Mouse (Mus musculus) adrenal gland, postnatal 36 days (tissue): ENCODE results near the gene Nemf. TPM values are rescaled to one million over a fixed set of nuclear protein-coding genes. Genes with fewer than 3 reads are reported as not detected.
A peak's percentile ranks its signal among the peaks of the same experiment; 100 is the strongest.

Experiments used
- DNase-seq, 2 experiments: peaks; one replicate each; pipeline ENCODE4 v3.0.0; 2021; ENCODE audit warnings: mixed read lengths in 1 of 2
- total RNA-seq, 2 experiments: library from RNA; stranded (reverse); gene quantifications; 2 replicates each; pipeline ENCODE4 v1.2.3; 2021

Nemf gene
- total RNA-seq, 2 experiments from 2014 or later = 43.7 to 45.6 TPM

DNA sequence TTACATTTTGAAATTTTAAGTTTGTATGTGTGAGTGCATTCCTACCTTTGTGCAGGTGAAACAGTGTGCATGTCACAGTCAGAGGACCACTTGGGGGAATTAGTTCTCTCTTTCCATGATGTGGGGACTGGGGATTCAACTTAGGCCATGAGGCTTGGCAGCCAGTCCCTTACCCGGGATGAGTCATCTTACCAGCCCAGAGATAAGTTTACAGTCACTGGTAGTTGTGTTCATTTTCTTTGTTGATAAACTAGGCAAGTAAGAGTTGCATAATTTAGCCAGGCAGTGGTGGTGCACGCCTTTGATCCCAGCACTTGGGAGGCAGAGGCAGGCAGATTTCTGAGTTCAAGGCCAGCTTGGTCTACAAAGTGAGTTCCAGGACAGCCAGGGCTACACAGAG lies 52.9 kb downstream of the Nemf start:
- DNase-seq = peak; percentile 20 to 30

DNA sequence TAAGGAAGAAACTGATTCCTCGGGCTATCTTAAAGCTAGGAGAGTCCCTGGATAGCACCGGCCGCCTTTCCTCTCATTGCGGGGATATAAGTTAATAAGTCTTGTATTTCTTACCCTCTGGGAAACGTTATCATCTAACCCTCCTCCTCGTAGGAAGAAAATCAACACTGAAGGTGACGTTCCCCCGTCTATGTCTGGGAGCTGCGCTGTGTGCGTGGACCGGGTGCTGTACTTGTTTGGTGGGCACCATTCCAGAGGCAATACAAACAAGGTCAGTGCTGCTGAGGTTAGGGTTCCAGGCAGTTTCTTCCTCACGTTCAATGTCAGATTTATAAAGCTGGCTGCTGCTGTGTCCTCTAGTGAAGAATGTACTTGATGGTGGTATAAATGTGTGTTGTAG lies 54.8 kb downstream of the Nemf start:
- peak; percentile 38 to 49 for DNase-seq

DNA sequence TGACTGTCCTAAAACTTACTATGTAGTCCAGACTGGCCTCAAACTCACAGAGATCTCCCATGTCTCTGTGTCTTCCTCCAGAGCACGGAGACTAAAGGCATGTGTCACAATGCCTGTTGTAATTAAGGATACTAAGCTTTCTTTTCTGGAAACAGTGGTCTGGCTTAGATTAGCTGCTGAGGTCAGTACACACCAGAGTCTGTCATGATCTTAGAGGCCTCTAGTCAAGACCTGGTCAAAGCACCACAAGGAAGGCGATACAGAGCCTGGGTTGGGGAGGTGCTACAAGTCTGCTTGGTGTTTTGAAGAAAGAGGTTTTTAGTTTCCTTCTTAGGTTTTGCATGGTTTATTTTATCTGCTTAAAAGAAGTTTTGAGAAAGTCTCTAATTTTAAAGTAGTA lies 56.6 kb downstream of the Nemf start:
- DNase-seq = no peak

DNA sequence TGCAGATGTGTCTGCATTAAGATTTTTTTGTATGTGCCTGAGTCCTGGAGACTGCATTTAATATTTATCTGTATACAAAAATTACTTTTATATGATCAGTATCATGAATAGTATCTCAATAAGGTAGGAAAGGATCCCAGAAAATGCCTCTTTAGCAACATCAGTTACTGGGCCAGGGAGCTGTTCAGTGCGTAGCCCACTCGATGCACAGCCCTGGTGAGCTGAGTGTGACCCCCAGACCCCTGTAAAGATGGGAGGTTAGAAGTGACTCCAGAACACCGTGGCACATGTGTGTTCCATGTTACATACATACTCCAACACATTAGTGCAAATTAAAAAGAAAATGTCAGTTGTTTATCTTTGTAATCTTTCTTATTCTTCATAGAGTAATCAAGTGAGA lies 57.1 kb downstream of the Nemf start:
- DNase-seq = no peak

DNA sequence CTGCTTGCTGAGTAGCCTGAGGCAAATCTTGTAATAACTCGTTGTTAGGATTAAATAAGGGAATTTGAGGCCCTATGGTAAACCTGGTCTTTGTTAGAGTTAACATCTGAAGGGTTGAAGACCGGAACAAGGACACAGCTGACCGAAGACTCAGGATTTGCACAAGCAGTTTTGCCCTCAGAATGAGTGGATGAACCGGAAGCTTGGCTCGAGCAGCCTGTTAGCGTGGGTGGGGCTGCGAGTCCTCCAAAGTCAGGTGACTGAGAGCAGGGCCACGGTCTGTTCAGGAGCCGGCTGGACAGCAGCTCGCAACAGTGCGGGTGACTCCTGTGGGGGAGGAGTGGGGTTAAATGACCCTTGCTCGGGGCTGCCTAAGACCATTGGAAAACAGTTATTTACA lies 57.7 kb downstream of the Nemf start:
- peak; percentile 75 to 79 for DNase-seq

DNA sequence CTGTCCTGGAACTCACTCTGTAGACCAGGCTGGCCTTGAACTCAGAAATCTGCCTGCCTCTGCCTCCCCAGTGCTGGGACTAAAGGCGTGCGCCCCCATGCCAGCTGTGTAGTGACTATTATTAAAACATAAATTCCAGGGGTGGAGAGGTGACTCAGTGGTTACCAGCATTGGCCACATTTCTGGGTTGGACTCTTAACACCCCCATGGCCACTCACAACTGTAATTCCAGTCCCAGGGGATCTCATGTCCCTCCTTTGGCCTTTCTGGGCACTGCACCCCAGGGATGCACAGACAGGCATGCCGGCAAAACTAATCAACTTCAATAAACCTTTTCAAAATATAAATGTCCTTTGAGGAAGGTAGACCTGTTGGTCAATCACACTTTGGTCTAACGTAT lies 58.7 kb downstream of the Nemf start:
- DNase-seq = peak in 1 of 2 experiments; percentile 4

DNA sequence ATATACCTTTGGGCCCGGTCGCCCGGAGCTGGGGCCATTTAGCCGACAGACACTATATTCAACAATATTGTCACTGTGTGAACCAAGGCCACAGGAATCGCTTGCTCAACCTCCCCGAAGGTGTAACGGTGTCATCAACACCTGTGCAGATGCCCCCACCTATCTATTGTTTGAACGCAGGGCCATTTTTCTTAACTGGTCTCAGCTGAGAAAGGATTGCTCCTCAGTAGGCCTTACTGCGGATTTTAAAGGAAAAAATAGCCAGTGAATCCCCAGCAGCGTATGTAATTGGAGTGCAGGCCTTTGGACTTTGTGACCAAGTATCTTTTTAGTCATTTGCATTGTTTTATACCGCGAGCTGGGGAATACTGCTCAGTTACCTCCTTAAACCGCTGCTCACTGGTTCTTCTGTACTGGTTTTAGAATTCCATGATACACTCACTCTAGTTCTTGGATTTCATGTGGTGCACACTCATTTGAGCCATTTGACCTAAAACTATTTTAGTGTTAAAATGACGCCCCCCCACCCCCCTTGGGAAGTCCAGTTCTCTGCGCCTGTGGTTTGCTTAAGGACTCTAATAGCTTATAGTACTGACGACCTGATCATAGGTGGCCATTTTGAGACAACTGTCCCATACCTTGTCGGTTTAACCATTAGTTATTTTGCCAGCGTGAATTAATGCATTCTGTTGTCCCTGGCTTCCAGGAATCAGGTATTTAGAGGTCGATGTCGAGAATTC lies 59.4 kb downstream of the Nemf start:
- no peak for DNase-seq

DNA sequence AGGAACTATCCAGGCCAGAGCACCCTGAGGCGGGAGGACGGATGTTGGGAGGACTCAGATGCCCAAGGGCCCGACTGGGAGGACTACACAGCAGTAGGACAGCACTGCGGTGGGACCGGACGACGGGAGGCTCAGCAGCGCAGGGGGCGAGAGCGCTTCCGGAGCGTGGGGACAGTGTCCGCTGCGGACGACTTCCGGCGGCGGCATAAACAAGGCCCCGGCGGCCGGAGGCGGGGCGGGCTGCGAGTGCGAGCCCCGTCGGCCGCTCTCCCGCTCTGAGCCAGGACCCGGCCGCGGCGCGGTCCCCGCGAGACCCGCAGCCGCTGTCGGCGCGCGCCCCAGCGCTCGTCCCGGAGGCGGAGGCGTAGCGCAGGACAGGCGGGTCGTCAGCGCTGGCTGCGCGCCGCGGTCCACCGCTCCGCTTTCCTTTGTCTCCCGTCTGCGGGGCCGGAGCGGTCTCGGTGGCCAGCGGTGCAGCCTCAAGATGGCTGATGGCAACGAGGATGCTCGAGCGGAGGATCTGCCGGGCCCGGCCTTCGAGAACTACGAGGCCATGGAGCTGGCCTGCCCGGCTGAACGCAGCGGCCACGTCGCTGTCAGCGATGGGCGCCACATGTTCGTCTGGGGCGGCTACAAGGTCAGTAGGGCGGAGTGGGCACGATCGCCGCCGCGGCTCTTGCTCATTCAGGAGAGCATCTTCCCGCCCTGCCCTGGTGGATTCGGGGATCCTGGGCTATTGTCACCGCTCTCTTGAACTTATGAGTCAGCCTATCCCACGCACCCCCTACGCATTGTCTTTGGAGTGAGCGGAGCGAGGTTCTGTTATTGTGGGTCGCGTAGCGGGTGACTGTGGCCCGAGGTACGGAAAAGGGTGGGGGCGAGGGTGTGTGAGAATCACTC lies 60.2 kb downstream of the Nemf start, which contains the start of gene Klhdc2:
TSS of gene Klhdc2 (plus strand) at position 171 of the 900 bp plus-strand sequence.
- DNase-seq = peak; percentile 91 to 94

DNA sequence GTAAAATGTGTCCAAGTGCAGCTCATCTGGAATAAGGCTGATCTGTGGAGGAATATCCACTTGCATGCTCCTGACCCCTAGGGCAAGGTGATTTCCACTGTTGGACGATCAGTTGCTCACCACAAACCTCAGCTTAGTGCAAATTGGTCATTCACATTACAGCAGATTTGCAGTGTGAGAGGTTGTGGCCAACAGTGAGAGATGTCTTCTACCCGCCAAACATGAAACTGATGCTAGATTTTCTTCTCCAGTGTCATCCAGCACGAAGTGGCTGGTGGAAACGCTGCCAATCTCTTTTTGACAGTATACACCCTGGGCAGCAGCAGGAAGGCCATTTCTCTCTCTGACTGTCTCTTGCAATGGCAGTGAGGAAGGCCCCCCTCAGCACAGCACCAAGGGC lies 61.3 kb downstream of the Nemf start:
- DNase-seq = peak in 1 of 2 experiments; percentile 2

DNA sequence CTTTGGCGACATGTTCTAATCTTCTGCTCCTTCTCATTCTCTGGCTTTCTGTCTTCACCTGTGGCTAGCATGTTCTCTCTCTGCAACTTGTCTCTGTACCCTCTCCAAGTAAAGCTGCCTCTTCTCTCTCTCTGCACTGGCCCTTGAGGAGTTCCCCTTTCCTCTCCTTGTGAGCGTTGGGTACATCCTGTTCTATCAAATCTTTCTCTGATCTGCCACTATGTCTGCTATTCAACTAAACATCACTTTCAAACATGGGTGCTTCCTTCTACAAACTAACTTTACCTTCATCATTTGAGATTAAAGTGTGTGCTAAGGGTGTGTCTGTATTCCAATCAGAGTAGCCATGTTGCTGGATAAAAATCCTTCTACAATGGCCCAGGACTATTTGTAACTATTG lies 62.0 kb downstream of the Nemf start:
- DNase-seq = no peak

DNA sequence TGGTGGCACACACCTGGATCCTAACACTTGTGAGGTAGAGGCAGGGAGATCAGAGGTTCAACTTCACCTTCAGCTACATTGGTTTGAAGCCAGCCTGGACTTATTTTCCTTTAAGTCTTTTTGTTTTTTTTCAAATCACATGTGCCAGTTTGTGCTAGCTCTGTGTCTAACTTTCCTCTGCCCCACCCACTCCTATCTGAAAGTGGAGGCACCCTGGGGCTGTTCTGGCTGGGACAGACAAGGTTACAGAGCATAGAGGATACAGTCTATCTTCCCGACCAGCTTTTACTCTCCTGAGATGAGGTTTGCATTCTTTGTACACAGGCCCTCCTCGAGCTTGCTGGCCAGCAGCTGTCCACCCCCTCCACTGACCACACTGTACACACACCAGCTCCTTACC lies 63.1 kb downstream of the Nemf start:
- DNase-seq = no peak

DNA sequence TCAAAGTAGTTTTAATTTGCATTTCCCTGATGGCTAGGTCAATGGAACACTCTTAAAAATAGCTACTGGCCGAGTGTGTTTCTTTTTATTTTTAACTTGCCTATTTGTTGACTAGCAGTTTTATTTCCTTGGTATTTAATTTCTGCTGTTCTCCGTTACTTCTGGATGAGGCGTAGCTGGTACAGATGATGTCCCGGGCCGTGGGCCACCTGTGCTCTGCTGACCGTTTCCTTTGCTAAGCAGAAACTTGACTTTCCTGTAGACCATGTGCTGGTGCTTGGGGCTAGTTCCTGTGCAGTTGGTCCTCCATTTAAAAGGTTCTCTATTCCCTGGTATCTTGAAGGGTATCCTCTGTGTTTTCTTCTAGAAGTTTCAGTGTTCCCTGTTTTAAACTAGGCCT lies 64.6 kb downstream of the Nemf start:
- DNase-seq = no peak

DNA sequence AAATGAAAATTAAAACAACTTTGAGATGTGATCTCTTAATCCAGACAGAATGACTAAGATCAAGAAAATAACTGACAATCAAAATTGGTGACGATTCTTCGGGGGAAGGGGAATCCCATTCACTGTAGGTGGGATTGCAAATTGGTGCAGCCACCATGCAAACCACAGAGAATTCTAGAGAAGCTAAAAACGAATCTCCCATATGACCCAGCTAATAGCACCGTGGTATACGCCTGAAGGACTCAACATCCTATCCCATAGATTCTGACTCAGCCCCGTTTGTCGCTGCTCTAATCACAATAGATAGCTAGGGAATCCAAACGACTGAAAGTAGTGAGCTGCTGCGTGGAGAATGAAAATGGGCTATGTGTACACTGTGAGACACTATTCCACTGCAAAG lies 68.3 kb downstream of the Nemf start:
- DNase-seq = no peak

DNA sequence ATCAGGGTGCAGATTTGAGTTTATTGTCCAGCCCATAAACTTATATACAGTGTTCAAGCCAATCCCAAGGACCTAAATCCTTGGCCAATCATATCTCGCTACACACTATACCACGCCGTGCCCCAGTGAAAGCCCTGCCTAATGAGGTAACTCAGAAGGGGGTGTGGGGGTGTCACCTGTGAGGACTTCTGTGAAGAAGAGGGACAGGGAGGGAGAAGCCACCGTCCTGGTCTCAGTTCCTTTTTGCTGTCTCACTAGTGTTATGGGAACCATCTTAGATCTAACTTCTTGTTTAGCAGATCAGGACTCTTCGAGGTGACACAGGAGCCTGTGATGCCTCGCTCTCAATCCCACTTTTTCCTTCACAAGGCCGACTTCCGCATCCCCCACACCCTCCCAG lies 69.4 kb downstream of the Nemf start:
- no peak for DNase-seq

DNA sequence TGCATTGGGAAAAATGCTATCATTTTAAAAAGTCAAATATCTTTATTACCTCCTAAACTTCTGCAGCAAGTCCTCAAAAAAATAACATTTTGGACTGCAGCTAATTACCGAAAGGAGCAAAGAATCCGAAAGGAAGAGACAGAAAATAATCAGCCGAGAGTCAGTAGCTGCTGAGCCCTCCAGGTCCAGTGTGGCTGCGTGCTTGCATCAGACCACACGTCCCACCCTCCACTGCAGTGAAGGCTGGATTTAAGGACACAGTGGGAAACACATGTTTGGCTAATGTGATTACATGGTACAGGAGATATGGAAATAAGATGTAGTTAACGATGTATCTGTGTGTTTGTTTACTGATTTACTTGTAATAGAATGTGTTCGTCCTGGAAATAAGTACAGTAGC lies 73.8 kb downstream of the Nemf start:
- DNase-seq = no peak

DNA sequence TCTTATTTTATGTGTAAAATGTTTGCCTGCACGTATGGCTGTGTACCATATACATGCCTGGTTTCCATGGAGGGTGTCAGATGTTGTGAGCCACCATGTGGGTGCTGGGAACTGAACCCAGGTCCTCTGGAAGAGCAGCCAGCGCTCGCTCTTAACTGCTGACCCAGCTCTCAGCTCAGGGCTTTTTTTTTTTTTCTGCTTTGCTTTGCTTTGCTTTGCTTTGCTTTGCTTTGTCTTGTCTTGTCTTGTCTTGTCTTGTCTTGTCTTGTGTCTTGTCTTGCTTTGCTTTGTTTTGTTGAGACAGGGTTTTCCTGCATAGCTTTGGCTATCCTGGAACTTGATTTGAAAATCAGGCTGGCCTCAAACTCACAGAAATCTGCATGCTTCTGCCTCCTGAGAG lies 76.0 kb downstream of the Nemf start:
- no peak for DNase-seq

DNA sequence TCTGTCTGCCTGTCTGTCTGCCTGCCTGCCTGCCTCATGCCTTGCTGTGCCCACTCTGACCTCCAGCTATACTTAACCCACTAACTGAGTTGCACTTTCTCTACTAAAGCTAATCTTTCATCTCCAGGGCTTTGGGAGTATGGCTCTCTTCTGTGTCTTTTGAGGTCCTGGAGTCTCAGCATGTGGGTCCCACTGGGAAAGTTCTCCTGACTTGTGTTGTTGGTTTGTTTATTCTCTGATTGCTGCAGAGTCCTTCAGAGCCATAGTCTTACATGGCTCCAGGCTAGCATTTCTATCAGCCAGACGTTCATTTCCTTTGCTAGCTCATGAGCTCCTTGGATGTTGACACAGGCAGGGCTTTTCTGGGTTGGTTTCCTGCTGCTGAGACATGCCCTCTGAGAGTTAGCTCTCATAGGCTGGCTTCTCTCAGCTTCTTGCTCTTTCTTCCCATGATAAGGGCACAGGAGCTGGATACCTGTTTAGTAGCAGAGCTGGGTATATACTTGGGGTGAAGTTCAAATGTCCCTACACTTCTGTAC lies 77.0 kb downstream of the Nemf start:
- DNase-seq = no peak

DNA sequence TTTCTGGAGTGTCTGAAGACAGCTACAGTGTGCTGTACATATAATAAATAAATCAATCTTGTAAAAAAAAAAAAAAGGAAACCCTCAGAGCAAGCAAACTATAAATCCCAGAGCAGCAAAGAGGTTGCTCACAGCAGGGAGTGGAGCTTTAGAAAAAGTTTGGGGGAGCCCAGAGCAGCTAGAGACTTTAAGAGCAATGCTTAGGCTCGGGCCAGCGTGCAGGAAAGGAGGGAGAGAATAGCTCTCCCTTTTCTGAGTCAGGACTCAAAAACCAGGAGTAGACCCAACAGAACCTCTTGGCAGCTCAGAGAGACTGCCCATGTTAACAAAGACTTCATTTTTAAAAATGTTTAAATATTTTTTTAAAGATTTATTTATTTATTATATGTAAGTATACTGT lies 88.0 kb downstream of the Nemf start:
- DNase-seq = no peak

DNA sequence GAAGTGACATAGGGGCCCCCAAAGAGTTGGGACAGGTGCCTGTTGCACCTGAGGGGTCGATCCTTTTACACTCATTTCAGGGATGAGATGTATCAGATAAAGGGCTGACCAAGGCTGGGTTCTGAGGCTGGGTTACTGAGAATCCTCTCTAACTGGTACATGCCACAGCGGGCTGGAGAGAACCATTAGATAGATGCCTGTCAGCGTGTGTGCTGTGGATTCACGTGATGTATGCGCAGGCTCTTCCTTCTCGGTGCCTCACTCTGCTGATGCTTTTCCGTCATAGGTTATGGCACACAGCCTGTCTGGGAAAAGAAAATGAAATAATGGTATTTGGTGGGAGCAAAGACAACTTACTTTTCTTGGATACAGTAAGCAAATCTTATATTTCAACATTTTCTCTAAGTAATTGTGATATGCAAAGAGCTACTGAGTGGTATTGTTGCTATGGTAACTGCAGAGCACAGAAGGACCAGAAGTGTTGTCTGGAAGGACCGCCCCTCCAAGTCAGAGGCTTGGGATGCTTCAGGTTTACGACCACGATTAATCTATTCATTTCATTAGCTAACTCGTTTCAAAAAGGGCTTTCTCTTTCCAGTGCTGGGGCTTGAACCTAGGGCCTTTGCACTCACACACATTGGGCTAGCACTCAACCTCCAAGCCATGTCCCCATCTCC lies 88.9 kb downstream of the Nemf start:
- no peak for DNase-seq

DNA sequence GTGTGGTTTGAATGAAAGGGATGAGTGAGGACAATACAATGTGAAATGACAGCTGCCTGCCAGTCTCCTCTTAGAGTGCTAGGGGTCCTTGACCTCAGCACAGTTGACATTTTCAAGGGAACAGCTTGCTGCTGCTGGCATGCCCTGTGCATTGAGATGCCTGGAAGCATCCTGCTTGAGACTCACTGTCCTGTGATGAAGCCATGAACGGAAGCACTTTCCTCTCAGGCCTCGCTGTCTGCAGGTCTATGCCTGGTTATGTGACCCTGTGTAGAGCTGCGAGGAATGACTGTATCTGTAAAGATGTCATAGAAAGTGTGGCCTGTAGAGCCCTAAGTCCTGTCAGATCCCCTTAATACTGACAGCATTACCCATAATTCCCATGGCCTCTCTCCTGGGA lies 91.9 kb downstream of the Nemf start:
- DNase-seq = no peak

DNA sequence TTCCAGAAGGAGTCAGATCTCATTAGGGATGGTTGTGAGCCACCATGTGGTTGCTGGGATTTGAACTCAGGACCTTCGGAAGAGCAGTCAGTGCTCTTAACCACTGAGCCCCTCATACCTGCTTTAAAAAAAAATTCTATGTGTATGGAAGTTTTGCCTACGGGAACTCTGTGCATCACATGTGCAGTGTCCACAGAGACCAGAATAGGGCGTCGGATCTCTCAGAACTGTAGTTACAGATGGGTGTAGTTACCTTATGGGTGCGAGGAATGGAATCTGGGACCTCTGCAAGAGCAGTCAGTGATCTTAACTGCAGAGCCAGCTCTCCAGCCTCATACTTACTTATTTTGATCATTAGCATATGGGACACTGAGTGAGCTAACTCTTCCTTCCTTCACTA lies 94.7 kb downstream of the Nemf start:
- DNase-seq = no peak
